Mouse (Mus musculus): ENCODE measurements around the gene Cnr1. TPM values are rescaled to one million over a fixed set of nuclear protein-coding genes. Genes with fewer than 3 reads are reported as not detected.

Gene Cnr1
- polyA plus RNA-seq, 1 experiment from 2014 or later, result 7.8 TPM

GRCm38 (mm10) chr4:33925489-33925888, 1.1 kb downstream of the Cnr1 start:
- no peaks in the 10 kb centered on the region for H3K36me3 ChIP-seq (ENCODE audit: control insufficient read depth, insufficient read depth, low read length)
- peak overlapping the region; percentile 60 for H3K4me3 ChIP-seq (ENCODE audit: low read depth, low read length)
- H3K9me3 ChIP-seq (ENCODE audit: control insufficient read depth, low read length), result no peaks in the 10 kb centered on the region
- H3K9ac ChIP-seq (ENCODE audit: low read length), result no peak overlapping the region
- no peak overlapping the region for H3K27ac ChIP-seq (ENCODE audit: low read depth)
- 48% methylated on average over 4 of the region's 4 CpGs for WGBS
- peak overlapping the region; percentile 94 for H3K4me2 ChIP-seq (ENCODE audit: low read length)
- no peak for ATAC-seq (replicated peaks; ENCODE audit: low FRiP score, low TSS enrichment, low read depth)
- peaks cover 4% of the 10 kb centered on the region; the same call in 1 of the 2 replicates for H3K4me1 ChIP-seq (replicated peaks; ENCODE audit: control insufficient read depth, insufficient read depth, low read length)
- H3K27me3 ChIP-seq (replicated peaks; ENCODE audit: control insufficient read depth, insufficient read depth, low read length), result peaks cover 18% of the 10 kb centered on the region
- DNase-seq (ENCODE audit: low spot score), result no peak

DNA sequence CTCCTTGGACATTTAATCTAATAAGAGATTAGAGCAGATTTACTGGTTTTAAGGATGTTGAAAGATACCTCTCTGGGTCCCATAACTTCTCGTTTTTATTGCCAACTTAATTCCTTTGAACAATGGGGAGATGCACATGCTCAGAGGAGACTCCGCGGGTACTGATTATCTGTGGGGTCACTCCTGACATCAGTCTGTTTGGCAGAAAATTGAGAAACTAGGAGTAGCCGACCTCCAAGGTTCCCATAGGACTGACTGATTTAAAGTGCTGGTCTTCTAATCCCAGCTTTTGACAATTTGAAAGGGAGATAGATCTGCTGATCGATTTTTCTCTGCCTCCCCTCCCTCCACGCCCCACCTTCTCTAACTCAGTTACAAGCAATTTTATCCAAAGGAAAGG, 1.6 kb downstream of the Cnr1 start:
- 60% methylated on average over 6 of the region's 6 CpGs for WGBS
- H3K27me3 ChIP-seq (replicated peaks; ENCODE audit: control insufficient read depth, insufficient read depth, low read length), result peaks cover 18% of the 10 kb centered on the region

GRCm38 (mm10) chr4:33926730-33927263, 2.4 kb downstream of the Cnr1 start:
- H3K36me3 ChIP-seq (ENCODE audit: control insufficient read depth, insufficient read depth, low read length), result no peaks in the 10 kb centered on the region
- H3K27ac ChIP-seq (ENCODE audit: low read depth), result no peak overlapping the region
- DNase-seq (ENCODE audit: low spot score), result no peak
- H3K4me3 ChIP-seq (ENCODE audit: low read depth, low read length), result no peak overlapping the region
- no peak overlapping the region for H3K9ac ChIP-seq (ENCODE audit: low read length)
- ATAC-seq (replicated peaks; ENCODE audit: low FRiP score, low TSS enrichment, low read depth), result no peak
- H3K4me2 ChIP-seq (ENCODE audit: low read length), result no peak overlapping the region
- peaks cover 15% of the 10 kb centered on the region for H3K27me3 ChIP-seq (replicated peaks; ENCODE audit: control insufficient read depth, insufficient read depth, low read length)
- WGBS, result 81% methylated on average over 7 of the region's 7 CpGs
- peaks cover 4% of the 10 kb centered on the region; the same call in 1 of the 2 replicates for H3K4me1 ChIP-seq (replicated peaks; ENCODE audit: control insufficient read depth, insufficient read depth, low read length)
- no peaks in the 10 kb centered on the region for H3K9me3 ChIP-seq (ENCODE audit: control insufficient read depth, low read length)

More for the DNA sequence above, 1.6 kb downstream of the Cnr1 start:
- no peaks in the 10 kb centered on the region for H3K9me3 ChIP-seq (ENCODE audit: control insufficient read depth, low read length)
- H3K27ac ChIP-seq (ENCODE audit: low read depth), result no peak overlapping the region
- peaks cover 4% of the 10 kb centered on the region; the same call in 1 of the 2 replicates for H3K4me1 ChIP-seq (replicated peaks; ENCODE audit: control insufficient read depth, insufficient read depth, low read length)
- no peak for DNase-seq (ENCODE audit: low spot score)
- H3K4me2 ChIP-seq (ENCODE audit: low read length), result 0 out of 2 replicates have a peak overlapping the region, but pooled peaks have one; percentile 23
- H3K4me3 ChIP-seq (ENCODE audit: low read depth, low read length), result no peak overlapping the region
- no peak for ATAC-seq (replicated peaks; ENCODE audit: low FRiP score, low TSS enrichment, low read depth)
- no peaks in the 10 kb centered on the region for H3K36me3 ChIP-seq (ENCODE audit: control insufficient read depth, insufficient read depth, low read length)
- no peak overlapping the region for H3K9ac ChIP-seq (ENCODE audit: low read length)

DNA sequence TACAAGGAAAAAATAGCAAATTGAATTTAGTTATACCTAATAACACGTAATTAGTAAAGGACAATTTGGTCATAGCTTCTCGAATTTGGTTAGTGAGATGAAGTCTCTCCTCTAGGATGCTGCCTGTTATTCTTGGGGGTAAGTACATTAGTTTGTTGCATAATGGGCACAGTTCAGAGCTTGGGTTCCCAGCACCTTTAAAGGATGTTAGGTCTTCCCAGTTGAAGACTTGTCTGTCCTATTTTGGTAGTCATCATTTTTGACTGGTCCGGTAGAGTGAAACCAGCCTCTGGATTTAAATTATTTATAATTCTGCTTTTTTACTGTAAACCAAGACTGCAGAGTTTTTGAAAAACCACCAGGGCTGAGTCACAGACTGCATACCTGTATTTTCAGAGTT, 3.3 kb downstream of the Cnr1 start:
- Histone ChIP-seq H3K4me3 (ENCODE audit: low read depth, low read length) (no peak overlapping the region), H3K27me3 (replicated peaks; ENCODE audit: control insufficient read depth, insufficient read depth, low read length) (peaks cover 8% of the 10 kb centered on the region), H3K4me1 (replicated peaks; ENCODE audit: control insufficient read depth, insufficient read depth, low read length) (peaks cover 4% of the 10 kb centered on the region; the same call in 1 of the 2 replicates), H3K36me3 (ENCODE audit: control insufficient read depth, insufficient read depth, low read length) (no peaks in the 10 kb centered on the region), H3K9me3 (ENCODE audit: control insufficient read depth, low read length) (no peaks in the 10 kb centered on the region), H3K9ac (ENCODE audit: low read length) (no peak overlapping the region), H3K27ac (ENCODE audit: low read depth) (no peak overlapping the region), H3K4me2 (ENCODE audit: low read length) (no peak overlapping the region)
- ATAC-seq (replicated peaks; ENCODE audit: low FRiP score, low TSS enrichment, low read depth) (no peak), DNase-seq (ENCODE audit: low spot score) (no peak)
- WGBS, result 85% methylated on average over 3 of the region's 3 CpGs

GRCm38 (mm10) chr4:33928450-33928849, 4.1 kb downstream of the Cnr1 start:
- Histone ChIP-seq H3K4me3 (ENCODE audit: low read depth, low read length) (no peak overlapping the region), H3K9ac (ENCODE audit: low read length) (no peak overlapping the region), H3K4me1 (replicated peaks; ENCODE audit: control insufficient read depth, insufficient read depth, low read length) (peaks cover 4% of the 10 kb centered on the region; the same call in 1 of the 2 replicates), H3K27ac (ENCODE audit: low read depth) (no peak overlapping the region), H3K4me2 (ENCODE audit: low read length) (no peak overlapping the region), H3K27me3 (replicated peaks; ENCODE audit: control insufficient read depth, insufficient read depth, low read length) (peaks cover 6% of the 10 kb centered on the region; the same call in 1 of the 2 replicates), H3K9me3 (ENCODE audit: control insufficient read depth, low read length) (no peaks in the 10 kb centered on the region), H3K36me3 (ENCODE audit: control insufficient read depth, insufficient read depth, low read length) (no peaks in the 10 kb centered on the region)
- no peak for DNase-seq (ENCODE audit: low spot score)
- WGBS, result 62% methylated on average over 1 of the region's 1 CpGs
- no peak for ATAC-seq (replicated peaks; ENCODE audit: low FRiP score, low TSS enrichment, low read depth)

GRCm38 (mm10) chr4:33931347-33931746, 7.0 kb downstream of the Cnr1 start:
- H3K9ac ChIP-seq (ENCODE audit: low read length), result no peak overlapping the region

GRCm38 (mm10) chr4:33941557-33941956, 17.2 kb downstream of the Cnr1 start:
- DNase-seq (ENCODE audit: low spot score) (no peak), ATAC-seq (replicated peaks; ENCODE audit: low FRiP score, low TSS enrichment, low read depth) (no peak)
- H3K4me3 ChIP-seq (ENCODE audit: low read depth, low read length), result no peak overlapping the region
- H3K9me3 ChIP-seq (ENCODE audit: control insufficient read depth, low read length), result no peaks in the 10 kb centered on the region
- H3K27ac ChIP-seq (ENCODE audit: low read depth), result no peak overlapping the region
- no peaks in the 10 kb centered on the region for H3K36me3 ChIP-seq (ENCODE audit: control insufficient read depth, insufficient read depth, low read length)
- no peak overlapping the region for H3K4me2 ChIP-seq (ENCODE audit: low read length)
- no peaks in the 10 kb centered on the region for H3K4me1 ChIP-seq (replicated peaks; ENCODE audit: control insufficient read depth, insufficient read depth, low read length)
- 73% methylated on average over 5 of the region's 5 CpGs for WGBS
- no peak overlapping the region for H3K9ac ChIP-seq (ENCODE audit: low read length)
- H3K27me3 ChIP-seq (replicated peaks; ENCODE audit: control insufficient read depth, insufficient read depth, low read length), result no peaks in the 10 kb centered on the region

More at GRCm38 (mm10) chr4:33931347-33931746, 7.0 kb downstream of the Cnr1 start:
- no peak overlapping the region for H3K4me3 ChIP-seq (ENCODE audit: low read depth, low read length)
- no peaks in the 10 kb centered on the region for H3K9me3 ChIP-seq (ENCODE audit: control insufficient read depth, low read length)
- H3K4me2 ChIP-seq (ENCODE audit: low read length), result no peak overlapping the region
- H3K36me3 ChIP-seq (ENCODE audit: control insufficient read depth, insufficient read depth, low read length), result no peaks in the 10 kb centered on the region
- no peaks in the 10 kb centered on the region for H3K27me3 ChIP-seq (replicated peaks; ENCODE audit: control insufficient read depth, insufficient read depth, low read length)
- H3K27ac ChIP-seq (ENCODE audit: low read depth), result no peak overlapping the region
- ATAC-seq (replicated peaks; ENCODE audit: low FRiP score, low TSS enrichment, low read depth) (no peak), DNase-seq (ENCODE audit: low spot score) (no peak)
- WGBS, result 85% methylated on average over 8 of the region's 8 CpGs
- H3K4me1 ChIP-seq (replicated peaks; ENCODE audit: control insufficient read depth, insufficient read depth, low read length), result no peaks in the 10 kb centered on the region

DNA sequence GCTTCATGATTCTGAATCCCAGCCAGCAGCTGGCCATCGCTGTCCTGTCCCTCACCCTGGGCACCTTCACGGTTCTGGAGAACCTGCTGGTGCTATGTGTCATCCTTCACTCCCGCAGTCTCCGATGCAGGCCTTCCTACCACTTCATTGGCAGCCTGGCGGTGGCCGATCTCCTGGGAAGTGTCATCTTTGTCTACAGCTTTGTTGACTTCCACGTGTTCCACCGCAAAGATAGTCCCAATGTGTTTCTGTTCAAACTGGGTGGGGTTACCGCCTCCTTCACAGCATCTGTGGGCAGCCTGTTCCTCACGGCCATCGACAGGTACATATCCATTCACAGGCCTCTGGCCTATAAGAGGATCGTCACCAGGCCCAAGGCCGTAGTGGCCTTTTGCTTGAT, 19.5 kb downstream of the Cnr1 start:
- no peak for ATAC-seq (replicated peaks; ENCODE audit: low FRiP score, low TSS enrichment, low read depth)

DNA sequence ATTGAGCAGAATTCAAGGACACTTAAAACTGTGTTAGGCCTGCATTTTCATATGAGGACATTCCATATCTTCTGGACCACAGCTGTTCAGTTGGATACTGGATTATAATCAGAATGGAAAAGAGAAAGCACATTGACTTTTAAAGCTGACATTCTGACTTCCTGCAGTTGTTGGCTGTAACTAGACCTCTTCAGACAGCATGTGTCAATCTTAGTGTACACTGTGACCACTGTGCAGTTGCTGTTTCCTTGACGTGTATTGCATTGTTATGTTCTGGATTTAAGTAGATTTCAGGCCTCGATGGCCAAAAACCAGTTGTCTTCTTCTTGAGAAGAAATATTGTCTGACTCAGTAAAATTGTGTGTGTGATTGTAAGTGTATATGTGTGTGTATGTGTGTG, 21.3 kb downstream of the Cnr1 start:
- no peak for DNase-seq (ENCODE audit: low spot score)
- no peaks in the 10 kb centered on the region for H3K27me3 ChIP-seq (replicated peaks; ENCODE audit: control insufficient read depth, insufficient read depth, low read length)
- H3K27ac ChIP-seq (ENCODE audit: low read depth), result no peak overlapping the region
- H3K9ac ChIP-seq (ENCODE audit: low read length), result no peak overlapping the region
- no peak overlapping the region for H3K4me2 ChIP-seq (ENCODE audit: low read length)
- no peak for ATAC-seq (replicated peaks; ENCODE audit: low FRiP score, low TSS enrichment, low read depth)
- H3K4me1 ChIP-seq (replicated peaks; ENCODE audit: control insufficient read depth, insufficient read depth, low read length), result no peaks in the 10 kb centered on the region
- WGBS, result 91% methylated on average over 2 of the region's 2 CpGs
- no peaks in the 10 kb centered on the region for H3K36me3 ChIP-seq (ENCODE audit: control insufficient read depth, insufficient read depth, low read length)
- no peaks in the 10 kb centered on the region for H3K9me3 ChIP-seq (ENCODE audit: control insufficient read depth, low read length)
- no peak overlapping the region for H3K4me3 ChIP-seq (ENCODE audit: low read depth, low read length)

More for the DNA sequence above, 19.5 kb downstream of the Cnr1 start:
- H3K4me1 ChIP-seq (replicated peaks; ENCODE audit: control insufficient read depth, insufficient read depth, low read length), result no peaks in the 10 kb centered on the region
- 96% methylated on average over 13 of the region's 13 CpGs for WGBS
- DNase-seq (ENCODE audit: low spot score), result no peak
- H3K27me3 ChIP-seq (replicated peaks; ENCODE audit: control insufficient read depth, insufficient read depth, low read length), result no peaks in the 10 kb centered on the region
- no peaks in the 10 kb centered on the region for H3K36me3 ChIP-seq (ENCODE audit: control insufficient read depth, insufficient read depth, low read length)
- H3K4me3 ChIP-seq (ENCODE audit: low read depth, low read length), result no peak overlapping the region
- H3K4me2 ChIP-seq (ENCODE audit: low read length), result no peak overlapping the region
- H3K9ac ChIP-seq (ENCODE audit: low read length), result no peak overlapping the region
- H3K9me3 ChIP-seq (ENCODE audit: control insufficient read depth, low read length), result no peaks in the 10 kb centered on the region
- no peak overlapping the region for H3K27ac ChIP-seq (ENCODE audit: low read depth)
